In genomic region chr11:8659851-8660250, GRCm38 (mm10) we compare ENCODE assay signal across 10 mouse cellular contexts. TPM values are rescaled to one million over a fixed set of nuclear protein-coding genes. Genes with fewer than 3 reads are reported as not detected.
DNase-seq lines count a peak whose midpoint lies in the region; ATAC-seq and TF ChIP-seq lines count a peak whose summit lies in the region.
"Had no signal": no experiment of that assay in that cellular context is flagged by ENCODE, and none has a peak within 500 bp of the region (broad histone marks: within the 10 kb centered on the region; RNA-seq: fewer than 3 reads in every experiment).

No protein-coding gene starts in this region.

- peaks cover 64% of the 10 kb centered on the region for H3K4me1 ChIP-seq in kidney, embryonic 16.5 days (ENCODE audit: insufficient read depth, low read length)
- H3K4me1 ChIP-seq in E14TG2a.4 (replicated peaks; ENCODE audit: low read depth, low read length): peaks cover 87% of the 10 kb centered on the region
- H3K4me1 ChIP-seq in limb, embryonic 10.5 days: peaks cover 97% of the 10 kb centered on the region

- no peak for ATAC-seq in kidney, embryonic 16.5 days (ENCODE audit: low FRiP score, low TSS enrichment)
- ATAC-seq in common myeloid progenitor, adult 5-6 weeks (replicated peaks; ENCODE audit: low read depth, poor library complexity, severe bottlenecking): peak; percentile 41
- ATAC-seq in erythroblast, adult 5-6 weeks (replicated peaks; ENCODE audit: low FRiP score, poor library complexity, severe bottlenecking): no peak

- H3K9me3 ChIP-seq in kidney, embryonic 16.5 days (ENCODE audit: low read length): peaks cover 8% of the 10 kb centered on the region
- peaks cover 10% of the 10 kb centered on the region; the same call in 1 of the 2 replicates for H3K9me3 ChIP-seq in E14TG2a.4 (ENCODE audit: low read length)
- H3K9me3 ChIP-seq in limb, embryonic 10.5 days (replicated peaks): no peaks in the 10 kb centered on the region

- peaks cover 10% of the 10 kb centered on the region for H3K36me3 ChIP-seq in kidney, embryonic 16.5 days (ENCODE audit: insufficient read depth, low read length)
- peaks cover 43% of the 10 kb centered on the region for H3K36me3 ChIP-seq in E14TG2a.4 (ENCODE audit: insufficient read depth, low read length)
- peaks cover 15% of the 10 kb centered on the region for H3K36me3 ChIP-seq in limb, embryonic 10.5 days

- H3K27ac ChIP-seq in kidney, embryonic 16.5 days (ENCODE audit: low read length): no peak overlapping the region; the same call in 1 of the 2 replicates
- H3K27ac ChIP-seq in limb, embryonic 10.5 days: peak overlapping the region; percentile 95

- TF ChIP-seq CTCF in E14TG2a.4 (conservative IDR thresholded peaks at IDR 0.05; ENCODE audit: low read length): no peak

- WGBS in kidney, embryonic 16.5 days: 54% methylated on average over 9 of the region's 9 CpGs
- WGBS in limb, embryonic 10.5 days: 63% methylated on average over 9 of the region's 9 CpGs

- no peaks in the 10 kb centered on the region for H3K27me3 ChIP-seq in kidney, embryonic 16.5 days (ENCODE audit: insufficient read depth, low read length)
- H3K27me3 ChIP-seq in E14TG2a.4 (ENCODE audit: insufficient read depth, low read length): no peaks in the 10 kb centered on the region
- peaks cover under 1% of the 10 kb centered on the region; the same call in 1 of the 2 replicates for H3K27me3 ChIP-seq in limb, embryonic 10.5 days (ENCODE audit: low read depth, poor library complexity, severe bottlenecking)

- no peak overlapping the region; the same call in 1 of the 2 replicates for H3K9ac ChIP-seq in kidney, embryonic 16.5 days (replicated peaks; ENCODE audit: low read length)

- DNase-seq in kidney, adult 9 months: no peak
- no peak for DNase-seq in limb, embryonic 10.5 days (ENCODE audit: low spot score)
- no peak for DNase-seq in urinary bladder, adult 2 months (ENCODE audit: low spot score)
- no peak for DNase-seq in adrenal gland, postnatal 14 days

- no peak overlapping the region for H3K4me3 ChIP-seq in kidney, embryonic 16.5 days (ENCODE audit: low read length)
- H3K4me3 ChIP-seq in E14TG2a.4 (replicated peaks; ENCODE audit: low read length): peak overlapping the region; percentile 48
- no peak overlapping the region for H3K4me3 ChIP-seq in limb, embryonic 10.5 days
- H3K4me3 ChIP-seq: heart, adult 2 months had no signal

- 0 out of 2 replicates have a peak overlapping the region, but pooled peaks have one; percentile 2 for H3K4me2 ChIP-seq in kidney, embryonic 16.5 days (replicated peaks; ENCODE audit: low read depth, low read length)
- H3K4me2 ChIP-seq: midbrain, embryonic 11.5 days had no signal

RNA-seq across cellular contexts. Expression of gene Tns3, which starts 4.5 kb away (rescaled TPM):
- polyA plus RNA-seq in kidney, embryonic 16.5 days (2015; fragmentation: Nextera tagmentation; extraction: Ambion mirVana): 31.5 and 32.7 TPM in 2 replicates
- 9.9 and 16.8 TPM in 2 replicates for total RNA-seq in common myeloid progenitor, adult 5-6 weeks (2017)
- polyA plus RNA-seq in limb, embryonic 10.5 days (2016; fragmentation: Nextera tagmentation; extraction: Ambion mirVana): 28.2 and 35.6 TPM in 2 replicates
- polyA plus RNA-seq in urinary bladder, adult 2 months (2012; rRNA removed): 22.3 and 32.9 TPM in 2 replicates
- 3.7 and 5.6 TPM in 2 replicates for total RNA-seq in erythroblast, adult 5-6 weeks (2015; ENCODE audit: low replicate concordance)
- 2.2 and 4.8 TPM in 2 replicates for total RNA-seq in erythroblast, adult 5-6 weeks (2017; ENCODE audit: low replicate concordance)
- total RNA-seq in adrenal gland, postnatal 14 days (2021): 36.9 and 38.4 TPM in 2 replicates
